Mouse (Mus musculus): Measurements from ENCODE around the gene Sowahb. TPM values are rescaled to one million over a fixed set of nuclear protein-coding genes. Genes with fewer than 3 reads are reported as not detected.

Sowahb gene
- total RNA-seq, 4 experiments from 2014 or later: 0.16 to 0.25 (median 0.21) TPM

- DNase-seq (ENCODE audit: low spot score in 2 of 2): no peak
Measured at GRCm38 (mm10) chr5:93005815-93006341, 38.9 kb downstream of the Sowahb start.

- DNase-seq (ENCODE audit: low spot score in 2 of 2): peak in 1 of 2 experiments; percentile 38
Measured at GRCm38 (mm10) chr5:93005229-93005814, 39.5 kb downstream of the Sowahb start.

GRCm38 (mm10) chr5:93002615-93003014 lies 42.2 kb downstream of the Sowahb start:
- DNase-seq (ENCODE audit: low spot score in 2 of 2): no peak

- peak; percentile 17 to 30 for DNase-seq (ENCODE audit: low spot score in 2 of 2)
Measured at GRCm38 (mm10) chr5:93000774-93001757, 43.8 kb downstream of the Sowahb start.

GRCm38 (mm10) chr5:93000060-93000459 lies 44.8 kb downstream of the Sowahb start:
- DNase-seq (ENCODE audit: low spot score in 2 of 2): no peak

- no peak for DNase-seq (ENCODE audit: low spot score in 2 of 2)
Measured at GRCm38 (mm10) chr5:92998494-92999016, 46.3 kb downstream of the Sowahb start.

GRCm38 (mm10) chr5:92997428-92998120 lies 47.2 kb downstream of the Sowahb start:
- peak; percentile 8 to 29 for DNase-seq (ENCODE audit: low spot score in 2 of 2)

GRCm38 (mm10) chr5:92994861-92995260 lies 50.0 kb downstream of the Sowahb start:
- DNase-seq (ENCODE audit: low spot score in 2 of 2): no peak

- no peak for DNase-seq (ENCODE audit: low spot score in 2 of 2)
Measured at GRCm38 (mm10) chr5:92994309-92994708, 50.5 kb downstream of the Sowahb start.

- DNase-seq (ENCODE audit: low spot score in 2 of 2): no peak
Measured at GRCm38 (mm10) chr5:92992106-92992505, 52.7 kb downstream of the Sowahb start.

Other genes with a start within 250 kb of the Sowahb start
- 100 to 1,000 TPM in 1 of 4 experiments, 10 to 100 TPM in 3; 91.3 to 100 (median 94.8) TPM for gene Sept11, start 48.4 kb upstream of the Sowahb start, total RNA-seq (2022)
- 10 to 100 TPM; 58.7 to 80.0 (median 65.4) TPM for gene Ccni, start 161.5 kb upstream of the Sowahb start, total RNA-seq (2022)
- gene 2010109A12Rik, start 161.5 kb upstream of the Sowahb start, total RNA-seq (2022): not detected
- gene Ccng2, start 222.2 kb upstream of the Sowahb start, total RNA-seq (2022): 10 to 100 TPM; 10.1 to 13.5 (median 12.2) TPM